Comparison of ENCODE assay signal across 1 mouse cellular context in the genomic region with DNA sequence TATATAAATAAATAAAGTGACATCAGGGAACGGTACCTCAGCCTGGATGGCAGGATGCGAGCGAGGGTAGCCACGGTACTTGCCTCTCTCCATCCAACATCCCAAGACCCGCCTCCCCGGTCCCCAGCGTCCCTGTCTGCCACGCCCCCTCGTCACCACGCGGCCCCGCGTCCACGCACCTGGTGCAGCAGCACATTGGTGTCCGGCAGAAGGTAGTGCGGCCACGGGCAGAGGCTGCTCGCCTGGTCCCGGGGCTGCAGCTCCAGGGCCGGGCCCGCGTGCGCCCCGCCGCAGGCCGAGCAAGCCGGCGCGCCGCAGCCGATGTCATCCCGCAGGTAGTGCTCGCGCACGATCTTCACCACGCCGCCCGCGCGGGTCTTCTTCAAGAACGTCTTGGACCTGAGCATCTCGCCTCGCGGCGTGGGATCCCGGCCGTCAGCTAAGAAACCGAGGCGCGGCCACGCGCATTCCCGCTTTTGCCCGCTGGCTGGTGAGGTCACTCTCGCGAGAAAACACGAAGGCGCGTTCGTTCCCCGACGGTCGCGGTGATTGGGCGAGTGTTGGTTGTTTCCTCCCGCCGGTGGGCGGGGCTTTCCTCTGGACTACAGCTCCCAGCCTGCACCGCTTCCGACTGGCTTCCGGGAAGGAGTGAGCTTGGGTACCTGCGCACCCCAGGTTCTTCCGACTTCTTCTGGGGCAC.
A peak's percentile ranks its signal among the peaks of the same experiment; 100 is the strongest.
TF ChIP-seq lines count a peak whose summit lies in the region.

A gene (plus strand): TSS at position 158 of the 700 bp plus-strand sequence.
A gene (minus strand): TSS at position 504 of the 700 bp plus-strand sequence.

TF ChIP-seq in MEL, 35 proteins besides CTCF, POLR2A, EP300 and RAD21 (continued from another document):
- TF ChIP-seq GATA1 (IDR thresholded peaks at IDR 0.05; ENCODE audit: low read depth, low read length) (no peak), RCOR1 (IDR thresholded peaks at IDR 0.05; ENCODE audit: low read depth, low read length) (no peak), TAL1 (IDR thresholded peaks at IDR 0.05; ENCODE audit: low read length) (no peak), GABPA (IDR thresholded peaks at IDR 0.05; ENCODE audit: low read depth, low read length) (no peak), ZKSCAN1 (IDR thresholded peaks at IDR 0.05; ENCODE audit: low read depth, low read length) (no peak), MYC (IDR thresholded peaks at IDR 0.05; ENCODE audit: low read depth, low read length) (peak; percentile 86), NELFE (IDR thresholded peaks at IDR 0.05; ENCODE audit: low read depth, low read length) (peak; percentile 86), E2F4 (IDR thresholded peaks at IDR 0.05; ENCODE audit: borderline replicate concordance, low read depth, low read length) (peak; percentile 65; the same call in 1 of the 2 replicates), SMC3 (IDR thresholded peaks at IDR 0.05; ENCODE audit: low read depth, low read length) (no peak), ZNF384 (IDR thresholded peaks at IDR 0.05; ENCODE audit: low read depth, low read length) (no peak), MAX (IDR thresholded peaks at IDR 0.05; ENCODE audit: low read length) (peak; percentile 94), USF2 (IDR thresholded peaks at IDR 0.05; ENCODE audit: borderline replicate concordance in 1 of 2, insufficient read depth in 1 of 2, low read depth in 1 of 2, low read length in 2 of 2) (no peak), MYB (IDR thresholded peaks at IDR 0.05; ENCODE audit: low read depth, low read length) (0 out of 2 replicates have a peak, but pooled peaks have one; percentile 6), POLR2AphosphoS5 (IDR thresholded peaks at IDR 0.05; ENCODE audit: borderline replicate concordance, low read depth, low read length) (no peak), MAZ (IDR thresholded peaks at IDR 0.05; ENCODE audit: low read depth, low read length) (no peak), TCF12 (IDR thresholded peaks at IDR 0.05; ENCODE audit: low read depth, low read length) (peak; percentile 45; the same call in 1 of the 2 replicates), JUND (IDR thresholded peaks at IDR 0.05; ENCODE audit: low read depth, low read length) (no peak), TBP (IDR thresholded peaks at IDR 0.05; ENCODE audit: low read depth, low read length) (peak; percentile 68), CHD1 (IDR thresholded peaks at IDR 0.05; ENCODE audit: low read depth, low read length) (no peak), MXI1 (IDR thresholded peaks at IDR 0.05; ENCODE audit: low read depth, low read length) (peak; percentile 93), SIN3A (IDR thresholded peaks at IDR 0.05; ENCODE audit: low read length) (peak; percentile 95; the same call in 1 of the 2 replicates)
TF ChIP-seq in MEL: peak in this region for 16.
